Mouse (Mus musculus): ENCODE data around the gene Hpse.
A peak's percentile ranks its signal among the peaks of the same experiment; 100 is the strongest.

Gene Hpse

GRCm38 (mm10) chr5:100719235-100720088 is at the start of gene Hpse:
TSS of gene Hpse (minus strand) at chr5:100719716.
- TF ChIP-seq GATA4 (IDR thresholded peaks at IDR 0.05; ENCODE audit: insufficient replicate concordance, low read length): no peak

- no peak for TF ChIP-seq GATA4 (IDR thresholded peaks at IDR 0.05; ENCODE audit: insufficient replicate concordance, low read length)
These were observed 46.5 kb upstream of the Hpse start for GRCm38 (mm10) chr5:100766026-100766425.

- TF ChIP-seq GATA4 (IDR thresholded peaks at IDR 0.05; ENCODE audit: insufficient replicate concordance, low read length): no peak
These were observed 42.2 kb upstream of the Hpse start for GRCm38 (mm10) chr5:100761736-100762135.

GRCm38 (mm10) chr5:100760049-100760663 is 40.6 kb upstream of the Hpse start:
- no peak for TF ChIP-seq GATA4 (IDR thresholded peaks at IDR 0.05; ENCODE audit: insufficient replicate concordance, low read length)

GRCm38 (mm10) chr5:100758121-100758520 is 38.6 kb upstream of the Hpse start:
- no peak for TF ChIP-seq GATA4 (IDR thresholded peaks at IDR 0.05; ENCODE audit: insufficient replicate concordance, low read length)

- TF ChIP-seq GATA4 (IDR thresholded peaks at IDR 0.05; ENCODE audit: insufficient replicate concordance, low read length): no peak
These were observed 33.9 kb upstream of the Hpse start for GRCm38 (mm10) chr5:100753407-100753806.

- no peak for TF ChIP-seq GATA4 (IDR thresholded peaks at IDR 0.05; ENCODE audit: insufficient replicate concordance, low read length)
These were observed 32.1 kb upstream of the Hpse start for GRCm38 (mm10) chr5:100751655-100752054.

- TF ChIP-seq GATA4 (IDR thresholded peaks at IDR 0.05; ENCODE audit: insufficient replicate concordance, low read length): no peak
These were observed 31.2 kb upstream of the Hpse start for GRCm38 (mm10) chr5:100750617-100751255.

GRCm38 (mm10) chr5:100738802-100739201 is 19.3 kb upstream of the Hpse start:
- TF ChIP-seq GATA4 (IDR thresholded peaks at IDR 0.05; ENCODE audit: insufficient replicate concordance, low read length): no peak

GRCm38 (mm10) chr5:100736919-100737318 is 17.4 kb upstream of the Hpse start:
- TF ChIP-seq GATA4 (IDR thresholded peaks at IDR 0.05; ENCODE audit: insufficient replicate concordance, low read length): no peak

- no peak for TF ChIP-seq GATA4 (IDR thresholded peaks at IDR 0.05; ENCODE audit: insufficient replicate concordance, low read length)
These were observed 15.0 kb upstream of the Hpse start for GRCm38 (mm10) chr5:100734535-100734934.

GRCm38 (mm10) chr5:100728757-100729156 is 9.2 kb upstream of the Hpse start:
- no peak for TF ChIP-seq GATA4 (IDR thresholded peaks at IDR 0.05; ENCODE audit: insufficient replicate concordance, low read length)

GRCm38 (mm10) chr5:100726001-100726400 is 6.5 kb upstream of the Hpse start:
- no peak for TF ChIP-seq GATA4 (IDR thresholded peaks at IDR 0.05; ENCODE audit: insufficient replicate concordance, low read length)

- TF ChIP-seq GATA4 (IDR thresholded peaks at IDR 0.05; ENCODE audit: insufficient replicate concordance, low read length): no peak
These were observed 2.8 kb downstream of the Hpse start for GRCm38 (mm10) chr5:100716762-100717161.

- TF ChIP-seq GATA4 (IDR thresholded peaks at IDR 0.05; ENCODE audit: insufficient replicate concordance, low read length): peak; percentile 83; the same call in 1 of the 2 replicates
These were observed 8.3 kb downstream of the Hpse start for GRCm38 (mm10) chr5:100711219-100711618.

- peak; percentile 59; the same call in 1 of the 2 replicates for TF ChIP-seq GATA4 (IDR thresholded peaks at IDR 0.05; ENCODE audit: insufficient replicate concordance, low read length)
These were observed 9.5 kb downstream of the Hpse start for GRCm38 (mm10) chr5:100710012-100710411.

All from liver, adult (tissue).